Mouse (Mus musculus) heart, postnatal 14 days (tissue): ENCODE data around the gene Gm4792. TPM values are rescaled to one million over a fixed set of nuclear protein-coding genes. Genes with fewer than 3 reads are reported as not detected.

Experiments
- DNase-seq, 2 experiments: peaks; one replicate each; pipeline ENCODE4 v3.0.0; 2021 to 2022
- intact Hi-C: fragments of 180-260 bp; cut with DNase I; formaldehyde crosslinking; loops from one replicate; pipeline ENCODE4 v1.15.1; 2025
- total RNA-seq, 2 experiments: library from RNA; stranded (reverse); gene quantifications; 2 replicates each; pipeline ENCODE4 v1.2.3; 2021

The Gm4792 gene
- total RNA-seq, 2 experiments from 2014 or later, result not detected

- intact Hi-C loops, result no loop called here
- DNase-seq, result peak; percentile 23 to 53
Observed at GRCm38 (mm10) chr10:94305526-94305925, 7.0 kb upstream of the Gm4792 start.

- no peak for DNase-seq
- intact Hi-C loops, result no loop called here
Observed at GRCm38 (mm10) chr10:94304064-94304657, 5.7 kb upstream of the Gm4792 start.

GRCm38 (mm10) chr10:94299301-94299700, 798 bp upstream of the Gm4792 start:
- DNase-seq, result no peak
- intact Hi-C loops, result no loop called here

GRCm38 (mm10) chr10:94295923-94296605, 2.4 kb downstream of the Gm4792 start:
- intact Hi-C loops, result no loop called here
- no peak for DNase-seq

- intact Hi-C loops, result no loop called here
- no peak for DNase-seq
Observed at GRCm38 (mm10) chr10:94294933-94295750, 3.4 kb downstream of the Gm4792 start.

- no peak for DNase-seq
- intact Hi-C loops, result no loop called here
Observed at GRCm38 (mm10) chr10:94294437-94294836, 4.1 kb downstream of the Gm4792 start.

- DNase-seq, result no peak
- intact Hi-C loops, result no loop called here
Observed at GRCm38 (mm10) chr10:94282797-94283196, 15.7 kb downstream of the Gm4792 start.

GRCm38 (mm10) chr10:94282179-94282578, 16.3 kb downstream of the Gm4792 start:
- DNase-seq, result no peak
- intact Hi-C loops, result no loop called here

GRCm38 (mm10) chr10:94276511-94276910, 22.0 kb downstream of the Gm4792 start:
- intact Hi-C loops, result no loop called here
- DNase-seq, result no peak

GRCm38 (mm10) chr10:94275321-94275720, 23.2 kb downstream of the Gm4792 start:
- no peak for DNase-seq
- intact Hi-C loops, result no loop called here

- DNase-seq, result no peak
- intact Hi-C loops, result no loop called here
Observed at GRCm38 (mm10) chr10:94265656-94266542, 32.6 kb downstream of the Gm4792 start.

GRCm38 (mm10) chr10:94263211-94263610, 35.3 kb downstream of the Gm4792 start:
- intact Hi-C loops, result no loop called here
- no peak for DNase-seq

- no peak for DNase-seq
- intact Hi-C loops, result no loop called here
Observed at GRCm38 (mm10) chr10:94262646-94263045, 35.9 kb downstream of the Gm4792 start.

- DNase-seq, result no peak
- intact Hi-C loops, result no loop called here
Observed at GRCm38 (mm10) chr10:94260544-94260943, 38.0 kb downstream of the Gm4792 start.

- intact Hi-C loops, result no loop called here
- no peak for DNase-seq
Observed at GRCm38 (mm10) chr10:94256518-94256917, 42.0 kb downstream of the Gm4792 start.

- intact Hi-C loops, result no loop called here
- no peak for DNase-seq
Observed at GRCm38 (mm10) chr10:94255744-94256143, 42.8 kb downstream of the Gm4792 start.

GRCm38 (mm10) chr10:94254766-94255165, 43.7 kb downstream of the Gm4792 start:
- no peak for DNase-seq

GRCm38 (mm10) chr10:94253260-94253807, 45.2 kb downstream of the Gm4792 start:
- intact Hi-C loops, result no loop called here

More at GRCm38 (mm10) chr10:94254766-94255165, 43.7 kb downstream of the Gm4792 start:
- intact Hi-C loops, result no loop called here

GRCm38 (mm10) chr10:94249575-94250456, 48.7 kb downstream of the Gm4792 start:
- peak; percentile 8 to 20 for DNase-seq
- intact Hi-C loops, result no loop called here

More at GRCm38 (mm10) chr10:94253260-94253807, 45.2 kb downstream of the Gm4792 start:
- no peak for DNase-seq
